Mouse (Mus musculus) lung, adult 2 months (tissue): ENCODE measurements around the gene Tor1aip2.

Experiments used
- CTCF ChIP-seq: fragments of 200-500 bp; IDR thresholded peaks from 2 replicates; pipeline ENCODE4 v1.5.1; 2011; ENCODE audit warnings: mild to moderate bottlenecking, low read length, control low read depth; ENCODE audit not compliant: insufficient read depth
- POLR2A ChIP-seq: fragments of 200-500 bp; IDR thresholded peaks from 2 replicates; pipeline ENCODE4 v1.6.1; 2011; ENCODE audit warnings: low read depth, mild to moderate bottlenecking, control low read depth, low read length, borderline replicate concordance; ENCODE audit errors: extremely low read depth

GRCm38 (mm10) chr1:156042481-156042880 lies 7.3 kb downstream of the Tor1aip2 start:
- no peak for TF ChIP-seq CTCF
- no peak for TF ChIP-seq POLR2A
